Mouse (Mus musculus): Measurements from ENCODE around the gene Bloc1s3.
A peak's percentile ranks its signal among the peaks of the same experiment; 100 is the strongest.

Bloc1s3 gene

GRCm38 (mm10) chr7:19477624-19478384 is 30.4 kb downstream of the Bloc1s3 start:
- DNase-seq (ENCODE audit: low spot score in 2 of 2): no peak

GRCm38 (mm10) chr7:19477084-19477483 is 31.1 kb downstream of the Bloc1s3 start:
- no peak for DNase-seq (ENCODE audit: low spot score in 2 of 2)

DNA sequence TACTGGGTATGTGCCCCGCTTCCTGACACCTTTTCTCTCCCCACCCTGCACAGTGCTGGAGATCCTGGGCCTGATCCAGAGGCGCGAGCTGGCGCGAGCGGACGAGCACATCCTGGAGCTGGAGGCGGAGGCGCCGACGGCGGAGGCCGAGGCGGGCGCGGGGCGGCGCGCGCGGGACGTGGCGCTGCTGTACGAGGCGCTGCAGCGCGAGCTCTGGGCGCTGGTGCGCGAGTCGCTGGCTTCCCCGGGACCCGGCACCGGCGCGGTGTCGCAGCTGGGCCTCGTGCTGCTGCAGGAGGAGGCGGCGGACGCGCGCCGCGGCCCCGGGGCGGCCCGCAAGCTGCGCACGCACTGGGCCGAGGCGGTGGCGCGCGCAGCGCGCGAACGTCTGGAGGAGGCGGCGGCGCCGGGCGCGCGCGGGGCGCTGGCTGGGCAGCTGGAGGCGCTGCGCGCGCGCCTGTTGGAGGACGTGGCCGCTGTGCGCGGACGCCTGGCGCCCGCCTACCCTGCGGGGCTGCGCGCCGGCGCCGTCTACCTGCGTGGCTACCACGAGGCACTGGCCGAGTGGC is 34.2 kb downstream of the Bloc1s3 start:
- peak; percentile 31 to 71 for DNase-seq (ENCODE audit: low spot score in 2 of 2)

DNA sequence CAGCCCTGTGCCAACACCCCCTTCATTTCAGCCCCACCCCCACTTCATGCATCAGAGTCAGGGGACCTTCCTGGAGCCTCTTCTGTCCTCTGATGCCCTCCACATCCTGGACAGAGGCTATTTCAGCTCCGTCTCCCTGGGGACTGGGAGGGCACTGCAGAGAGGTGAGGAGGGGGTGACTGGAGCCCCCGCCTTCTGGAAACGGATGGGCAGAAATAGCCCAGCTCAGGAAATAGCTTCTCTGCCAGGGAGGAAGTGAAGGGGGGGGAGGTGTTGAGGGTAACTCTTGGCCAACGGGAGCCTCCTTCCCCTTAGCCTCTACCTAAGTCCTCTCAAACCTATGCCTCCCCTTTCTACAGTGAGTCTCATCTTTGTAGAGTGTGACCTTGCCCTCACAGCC is 35.8 kb downstream of the Bloc1s3 start:
- DNase-seq (ENCODE audit: low spot score in 2 of 2): peak in 1 of 2 experiments; percentile 35

- DNase-seq (ENCODE audit: low spot score in 2 of 2): no peak
Measured at GRCm38 (mm10) chr7:19470308-19470707, 37.9 kb downstream of the Bloc1s3 start.

- DNase-seq (ENCODE audit: low spot score in 2 of 2): no peak
Measured at GRCm38 (mm10) chr7:19469404-19469803, 38.8 kb downstream of the Bloc1s3 start.

DNA sequence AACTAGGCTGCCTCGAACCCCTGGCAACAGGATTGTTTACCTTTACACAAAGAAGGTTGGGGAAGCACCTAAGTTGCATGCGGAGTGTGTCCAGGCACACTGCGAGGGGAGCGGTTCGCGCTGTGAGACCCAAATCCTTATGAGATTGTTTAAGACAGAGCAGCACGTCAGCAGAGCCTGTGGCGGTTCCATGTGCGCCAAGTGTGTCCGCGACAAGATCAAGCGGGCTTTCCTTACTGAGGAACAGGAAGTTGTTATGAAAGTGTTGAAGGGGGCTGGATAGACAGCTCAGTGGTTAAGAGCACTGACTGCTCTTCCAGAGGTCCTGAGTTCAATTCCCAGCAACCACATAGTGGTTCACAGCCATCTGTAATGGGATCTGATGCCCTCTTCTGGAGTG is 39.9 kb downstream of the Bloc1s3 start:
- DNase-seq (ENCODE audit: low spot score in 2 of 2): no peak

DNA sequence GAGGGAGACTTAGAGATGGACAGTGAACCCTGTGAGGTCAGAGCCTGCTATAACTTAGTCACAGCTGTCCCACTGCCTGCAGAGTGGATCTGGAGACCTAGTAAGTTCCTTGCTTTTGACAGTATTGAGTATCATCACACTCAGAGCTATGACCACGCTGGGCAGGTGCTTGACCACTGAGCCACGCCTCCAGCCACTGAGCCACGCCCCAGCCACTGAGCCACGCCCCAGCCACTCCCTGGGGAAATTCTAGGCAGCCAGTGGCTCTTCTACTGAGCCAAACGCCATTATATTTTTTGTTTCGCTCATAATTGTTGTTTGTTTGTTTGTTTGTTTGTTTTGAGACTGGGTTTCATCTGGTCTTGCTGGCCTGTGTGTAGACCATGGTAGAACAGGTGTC is 40.5 kb downstream of the Bloc1s3 start:
- peak in 1 of 2 experiments; percentile 34 for DNase-seq (ENCODE audit: low spot score in 2 of 2)

- DNase-seq (ENCODE audit: low spot score in 2 of 2): no peak
Measured at GRCm38 (mm10) chr7:19466602-19467145, 41.5 kb downstream of the Bloc1s3 start.

DNA sequence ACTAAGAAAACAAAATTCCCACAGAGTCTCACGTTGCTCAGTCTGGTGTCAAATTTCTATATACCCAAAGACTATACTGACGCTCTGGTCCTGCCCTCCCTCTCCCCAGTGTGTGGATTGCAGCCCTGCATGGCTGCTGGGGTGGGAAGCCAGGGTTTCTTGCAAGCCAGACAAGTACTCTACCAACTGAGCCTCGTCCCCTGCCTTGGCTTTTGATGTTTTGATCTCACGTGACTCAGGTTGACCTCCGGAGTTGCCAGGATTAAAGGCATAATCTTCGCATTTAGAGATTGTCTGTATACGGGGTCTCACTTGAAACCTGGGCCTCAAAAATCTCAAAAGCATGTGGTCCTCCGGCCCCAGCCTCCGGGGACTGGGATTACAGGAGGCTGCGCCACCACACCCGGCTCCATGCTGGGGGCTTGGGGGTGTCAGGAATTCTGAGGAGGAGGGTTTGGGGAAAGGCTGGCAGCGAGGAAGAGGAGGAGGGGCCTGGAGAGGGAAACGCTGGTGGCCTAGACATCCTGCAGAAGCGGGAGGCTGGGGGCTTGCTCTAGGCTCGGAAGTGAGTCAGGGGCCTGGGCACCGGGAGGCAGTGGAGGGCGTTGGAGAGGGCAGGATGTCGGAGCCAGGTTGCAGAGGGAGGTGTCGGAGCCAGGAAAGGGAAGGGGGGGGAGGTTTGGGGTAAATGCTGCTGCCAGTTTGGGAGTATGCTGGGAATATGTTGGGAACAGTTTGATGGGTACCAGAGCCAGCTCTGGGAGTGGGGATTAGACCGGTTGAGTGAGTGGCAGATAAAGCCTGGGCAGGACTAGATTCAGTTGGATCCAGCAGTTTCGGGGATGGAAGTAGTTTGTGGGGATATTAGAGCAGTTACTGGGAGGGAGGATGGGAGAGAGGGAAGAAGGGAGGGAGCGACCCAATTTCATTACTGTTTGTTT is 43.5 kb downstream of the Bloc1s3 start:
- no peak for DNase-seq (ENCODE audit: low spot score in 2 of 2)

- no peak for DNase-seq (ENCODE audit: low spot score in 2 of 2)
Measured at GRCm38 (mm10) chr7:19462884-19463381, 45.2 kb downstream of the Bloc1s3 start, which contains the start of gene Exoc3l2. Gene Exoc3l2, plus strand, starts transcription at chr7:19463331.

DNA sequence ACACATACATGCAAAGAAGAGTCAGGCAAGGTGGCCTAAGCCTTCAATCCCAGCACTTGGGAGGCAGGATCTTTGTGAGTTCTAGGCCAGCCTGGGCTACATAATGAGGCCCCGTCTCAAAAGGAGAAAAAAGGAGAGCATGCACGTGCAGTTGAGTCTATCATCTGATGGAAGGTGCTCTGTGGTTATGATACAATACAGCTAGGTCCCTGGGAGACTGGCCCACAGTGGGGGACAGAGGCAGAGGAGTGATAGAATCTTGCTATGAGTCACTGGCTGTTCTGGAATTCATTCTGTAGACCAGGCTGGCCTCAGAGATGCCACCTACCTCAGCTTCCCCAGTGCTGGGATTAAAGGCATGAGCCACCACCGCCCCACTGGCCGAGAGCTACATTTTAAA is 45.7 kb downstream of the Bloc1s3 start:
- no peak for DNase-seq (ENCODE audit: low spot score in 2 of 2)

GRCm38 (mm10) chr7:19461488-19461887 is 46.7 kb downstream of the Bloc1s3 start:
- DNase-seq (ENCODE audit: low spot score in 2 of 2): peak; percentile 68 to 80

- no peak for DNase-seq (ENCODE audit: low spot score in 2 of 2)
Measured at GRCm38 (mm10) chr7:19460500-19460899, 47.7 kb downstream of the Bloc1s3 start.

- DNase-seq (ENCODE audit: low spot score in 2 of 2): no peak
Measured at GRCm38 (mm10) chr7:19459144-19459870, 48.9 kb downstream of the Bloc1s3 start.

DNA sequence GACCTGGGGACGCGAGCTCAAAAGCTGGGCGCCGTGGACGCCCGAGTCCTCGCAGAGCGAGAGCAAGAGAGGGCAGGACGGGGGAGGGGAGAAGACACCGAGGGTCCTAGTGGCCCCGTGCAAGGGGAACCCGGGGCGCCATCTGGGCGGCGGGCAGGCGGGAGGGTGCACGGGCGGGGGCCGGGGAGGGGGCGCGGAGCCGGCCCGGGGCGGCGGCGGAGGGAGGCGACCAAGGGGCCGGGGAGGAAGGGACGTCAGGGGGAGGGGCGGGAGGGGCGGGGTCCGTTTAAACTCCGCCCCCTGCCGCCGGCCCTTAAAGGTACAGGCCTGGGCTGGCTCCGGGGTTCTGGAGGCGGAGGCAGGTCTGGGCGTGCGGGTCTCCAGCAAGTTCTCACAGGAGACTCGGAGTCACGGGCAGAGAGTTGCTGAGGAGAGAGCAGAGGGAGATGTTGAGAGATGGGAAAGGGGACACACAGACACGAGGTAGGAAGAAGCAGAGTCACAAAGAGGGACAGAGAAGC is 49.5 kb downstream of the Bloc1s3 start, which contains the start of gene Mark4:
Gene Mark4, minus strand, starts transcription at position 231 of the 521 bp plus-strand sequence.
- peak; percentile 55 to 74 for DNase-seq (ENCODE audit: low spot score in 2 of 2)

GRCm38 (mm10) chr7:19458072-19458486 is 50.1 kb downstream of the Bloc1s3 start:
- peak; percentile 44 to 71 for DNase-seq (ENCODE audit: low spot score in 2 of 2)

DNA sequence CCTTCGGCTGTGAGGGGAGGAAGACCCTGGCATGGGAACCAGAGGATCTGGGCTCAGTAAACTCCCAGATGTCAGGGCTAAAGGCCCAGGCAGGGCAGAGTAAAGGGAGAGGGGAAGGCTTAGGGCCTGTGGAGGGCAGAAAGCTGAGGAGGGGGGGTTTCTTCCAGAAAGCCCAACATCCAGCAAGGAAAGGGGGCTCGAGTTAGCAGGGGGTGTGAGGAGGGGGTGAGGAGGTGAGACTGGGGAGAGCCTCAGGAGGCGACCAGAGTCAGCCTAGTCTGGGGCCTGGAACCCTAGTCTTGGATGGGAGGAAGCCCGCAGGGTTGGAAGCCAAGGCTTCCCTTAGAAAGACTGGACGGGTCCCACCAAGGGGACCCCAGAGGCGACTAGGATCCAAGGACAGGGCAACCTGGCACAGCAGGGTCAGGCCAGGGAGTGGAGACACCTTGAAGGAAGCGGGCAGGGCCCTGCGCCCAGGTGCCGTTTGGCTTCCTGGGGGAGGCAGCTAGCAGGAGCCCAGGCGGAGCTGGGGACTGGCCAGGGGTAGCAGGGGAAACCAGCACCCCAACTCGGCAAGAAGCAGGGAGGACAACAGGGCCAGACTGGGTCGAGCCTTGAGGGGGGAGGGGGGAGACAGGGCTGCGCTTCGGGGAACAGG is 50.6 kb downstream of the Bloc1s3 start:
- peak in 1 of 2 experiments; percentile 24 for DNase-seq (ENCODE audit: low spot score in 2 of 2)

GRCm38 (mm10) chr7:19456628-19457027 is 51.5 kb downstream of the Bloc1s3 start:
- DNase-seq (ENCODE audit: low spot score in 2 of 2): no peak

Data from spleen, postnatal 10 days (tissue).